Mouse (Mus musculus) heart, adult 11 months (tissue): ENCODE results near the gene Gm16253.
A peak's percentile ranks its signal among the peaks of the same experiment; 100 is the strongest.
"Not testable (repeated sequence)": the region's sequence is repeated elsewhere in the genome, so short reads cannot be mapped to it uniquely, and the experiment has no call there.

Source experiments
- DNase-seq: peaks from one replicate; pipeline ENCODE4 v3.0.0; 2022

Gene Gm16253

GRCm38 (mm10) chr3:96600639-96601250 lies 24.0 kb downstream of the Gm16253 start, which contains the start of gene Lix1l:
Gene Lix1l (plus strand): TSS chr3:96601149.
- DNase-seq, result peak; percentile 100

- peak; percentile 99 for DNase-seq
These were observed 24.5 kb downstream of the Gm16253 start for GRCm38 (mm10) chr3:96601251-96601787.

- DNase-seq, result peak; percentile 93
These were observed 25.3 kb downstream of the Gm16253 start for GRCm38 (mm10) chr3:96601941-96602703.

- DNase-seq, result no peak
These were observed 25.9 kb downstream of the Gm16253 start for GRCm38 (mm10) chr3:96602704-96603084.

- DNase-seq, result peak; percentile 92
These were observed 26.5 kb downstream of the Gm16253 start for GRCm38 (mm10) chr3:96603311-96603710.

GRCm38 (mm10) chr3:96606007-96606406 lies 29.2 kb downstream of the Gm16253 start:
- DNase-seq, result not testable (repeated sequence)

- no peak for DNase-seq
These were observed 29.8 kb downstream of the Gm16253 start for GRCm38 (mm10) chr3:96606618-96607017.

GRCm38 (mm10) chr3:96617941-96618340 lies 41.2 kb downstream of the Gm16253 start:
- DNase-seq, result no peak

- no peak for DNase-seq
These were observed 46.4 kb downstream of the Gm16253 start for GRCm38 (mm10) chr3:96623201-96623600.

- DNase-seq, result peak; percentile 100
These were observed 53.2 kb downstream of the Gm16253 start, which contains the start of gene Rbm8a for GRCm38 (mm10) chr3:96629729-96630600. Gene Rbm8a (plus strand): TSS chr3:96629933.
